ENCODE assay signal across 1 mouse cellular context in the genomic region with DNA sequence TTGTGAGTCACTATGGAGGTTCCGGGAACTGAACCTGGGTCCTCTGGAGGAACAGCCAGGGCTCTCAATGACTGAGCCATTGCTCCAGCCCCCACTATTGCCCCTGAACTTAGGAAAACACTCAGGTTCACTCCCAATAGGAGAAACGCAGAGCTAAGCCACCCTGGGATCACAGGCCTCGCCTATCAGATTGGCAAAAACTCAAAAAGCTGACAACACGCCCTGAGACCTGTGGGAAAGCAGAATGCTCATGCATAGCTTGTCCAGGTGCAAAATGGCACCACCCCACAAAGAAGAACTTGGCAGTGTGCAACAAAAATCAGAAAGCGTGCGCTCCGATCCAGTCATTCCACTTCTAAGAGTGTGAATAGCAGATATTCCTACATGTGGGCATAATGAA.
TF ChIP-seq lines count a peak whose summit lies in the region.

No protein-coding gene starts in this region.

TF ChIP-seq in MEL, 35 proteins besides CTCF, POLR2A, EP300 and RAD21 (continued from another document):
- TF ChIP-seq ZC3H11A (IDR thresholded peaks at IDR 0.05; ENCODE audit: low read depth, low read length), result no peak
- peak; percentile 86 for TF ChIP-seq ETS1 (IDR thresholded peaks at IDR 0.05; ENCODE audit: low read depth, low read length)
- no peak for TF ChIP-seq NELFE (IDR thresholded peaks at IDR 0.05; ENCODE audit: low read depth, low read length)
- TF ChIP-seq CHD2 (IDR thresholded peaks at IDR 0.05; ENCODE audit: low read length), result no peak
- no peak for TF ChIP-seq TBP (IDR thresholded peaks at IDR 0.05; ENCODE audit: low read depth, low read length)
TF ChIP-seq in MEL: peak in this region for 7.
